Mouse (Mus musculus) limb, embryonic 10.5 days (tissue): ENCODE results near the gene Aqp11. TPM values are rescaled to one million over a fixed set of nuclear protein-coding genes. Genes with fewer than 3 reads are reported as not detected.

ENCODE experiments used
- DNase-seq: peaks from one replicate; pipeline ENCODE4 v3.0.0-alpha.2; 2017; ENCODE audit warnings: low spot score
- H3K27ac ChIP-seq: fragments of 300-500 bp; sonication (generic); 2 replicates; pipeline ENCODE4 v1.5.1; 2016; ENCODE audit warnings: mild to moderate bottlenecking
- H3K27me3 ChIP-seq: fragments of 300-500 bp; sonication (generic); 2 replicates; pipeline ENCODE4 v1.6.1; 2016; ENCODE audit warnings: low read depth, mild to moderate bottlenecking; ENCODE audit not compliant: poor library complexity, severe bottlenecking
- H3K36me3 ChIP-seq: fragments of 300-500 bp; sonication (generic); 2 replicates; pipeline ENCODE4 v1.6.1; 2016; ENCODE audit warnings: mild to moderate bottlenecking, moderate library complexity
- H3K4me1 ChIP-seq: fragments of 300-500 bp; sonication (generic); 2 replicates; pipeline ENCODE4 v1.6.1; 2016
- H3K4me3 ChIP-seq: fragments of 300-500 bp; sonication (generic); 2 replicates; pipeline ENCODE4 v1.5.1; 2016; ENCODE audit warnings: mild to moderate bottlenecking, moderate library complexity
- H3K9me3 ChIP-seq: fragments of 300-500 bp; sonication (generic); replicated peaks from 2 replicates; pipeline ENCODE4 v1.6.1; 2016; ENCODE audit warnings: mild to moderate bottlenecking
- WGBS: fragments of 180-500 bp; shearing (Covaris S2); methylation state at CpG from one replicate; pipeline ENCODE4 v1.1.7; 2016; 5-methylcytosine and 5-hydroxymethylcytosine counted together
- polyA plus RNA-seq: library from polyadenylated mRNA; unstranded; fragments of >200 nt; fragmentation: Nextera tagmentation; extraction: Ambion mirVana; gene quantifications from 2 replicates; pipeline ENCODE4 v1.2.1, GENCODE M21; 2016

Aqp11 gene
- 2.8 and 2.9 TPM in 2 replicates for polyA plus RNA-seq

DNA sequence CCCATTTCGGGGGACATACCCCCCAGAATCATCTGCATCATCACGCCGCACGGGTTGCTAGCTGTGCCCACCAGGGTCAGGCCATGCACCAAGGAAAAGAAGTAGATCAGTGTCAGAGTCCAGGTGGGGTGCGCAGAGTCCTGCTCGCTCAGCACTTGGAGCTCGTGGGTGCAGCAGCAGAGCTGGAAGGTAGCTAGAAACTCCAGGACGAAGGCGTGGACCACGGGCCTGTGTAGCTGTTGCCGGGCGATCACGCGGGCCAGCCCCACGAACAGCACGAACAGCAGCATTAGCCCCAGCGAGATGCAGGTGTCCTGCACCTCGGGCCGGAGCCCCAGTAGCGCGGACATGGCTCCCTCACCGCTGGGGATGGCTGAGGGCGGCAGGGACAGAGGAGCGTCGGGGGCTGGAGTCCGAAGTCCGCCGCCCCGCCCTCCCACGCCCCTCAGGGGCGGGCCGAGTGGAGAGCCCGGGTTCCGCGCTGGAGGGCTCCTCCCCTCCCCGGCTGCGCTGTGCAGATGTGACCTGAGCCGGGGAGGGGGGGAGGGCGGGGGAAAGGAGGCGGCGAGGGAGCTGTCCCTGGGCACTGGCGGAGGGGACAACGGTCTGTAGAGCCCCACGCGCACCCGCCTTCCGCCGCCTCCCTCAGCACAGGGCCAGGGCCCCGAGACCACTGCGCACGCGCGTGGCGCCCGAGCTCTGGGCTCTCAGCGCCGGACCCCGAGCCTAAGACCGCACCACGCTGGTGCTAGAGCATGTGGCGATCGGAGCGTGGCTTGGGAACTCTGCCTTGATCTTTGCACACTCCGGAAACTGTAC, at the start of gene Aqp11:
Gene Aqp11, minus strand, starts transcription at position 652 of the 819 bp plus-strand sequence.
- Histone ChIP-seq H3K9me3 (no peaks in the 10 kb centered on the region), H3K27me3 (peaks cover 14% of the 10 kb centered on the region; the same call in 1 of the 2 replicates), H3K36me3 (no peaks in the 10 kb centered on the region), H3K27ac (peak within 1 kb of the TSS; percentile 82), H3K4me1 (peaks cover 19% of the 10 kb centered on the region), H3K4me3 (peak within 1 kb of the TSS; percentile 57)
- peak; percentile 90 for DNase-seq
- WGBS: under 1% methylated on average over 60 of the region's 64 CpGs

DNA sequence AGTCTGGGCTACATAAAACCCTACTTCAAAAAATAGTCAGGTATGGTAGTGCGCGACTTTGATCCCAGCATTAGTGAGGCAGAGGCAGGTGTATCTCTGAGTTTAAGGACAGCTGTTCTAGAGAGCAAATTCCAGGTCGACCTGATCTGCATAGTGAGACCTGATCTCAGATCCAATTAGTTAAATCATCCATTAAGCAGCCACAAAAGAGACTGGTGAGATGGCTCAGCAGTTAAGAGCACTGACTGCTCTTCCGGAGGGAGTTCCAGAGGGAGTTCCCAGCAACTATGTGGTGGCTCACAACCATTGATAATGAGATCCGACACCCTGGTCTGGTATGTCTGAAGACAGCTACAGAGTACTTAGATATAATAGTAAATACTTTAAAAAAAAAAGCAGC, 45.4 kb upstream of the Aqp11 start:
- H3K27me3 ChIP-seq: 0 out of 2 replicates have a peak, but pooled peaks cover 6% of the 10 kb centered on the region
- H3K9me3 ChIP-seq: no peaks in the 10 kb centered on the region
- H3K4me1 ChIP-seq: peaks cover 7% of the 10 kb centered on the region
- H3K36me3 ChIP-seq: no peaks in the 10 kb centered on the region
- DNase-seq: no peak
- H3K4me3 ChIP-seq: no peak overlapping the region
- WGBS: 68% methylated on average over 5 of the region's 5 CpGs
- no peak overlapping the region for H3K27ac ChIP-seq

GRCm38 (mm10) chr7:97781496-97781895, 43.4 kb upstream of the Aqp11 start:
- no peaks in the 10 kb centered on the region for H3K4me1 ChIP-seq
- no peaks in the 10 kb centered on the region for H3K36me3 ChIP-seq
- 0 out of 2 replicates have a peak, but pooled peaks cover 6% of the 10 kb centered on the region for H3K27me3 ChIP-seq
- 80% methylated on average over 8 of the region's 8 CpGs for WGBS
- H3K4me3 ChIP-seq: no peak overlapping the region
- no peaks in the 10 kb centered on the region for H3K9me3 ChIP-seq
- H3K27ac ChIP-seq: no peak overlapping the region
- DNase-seq: no peak

DNA sequence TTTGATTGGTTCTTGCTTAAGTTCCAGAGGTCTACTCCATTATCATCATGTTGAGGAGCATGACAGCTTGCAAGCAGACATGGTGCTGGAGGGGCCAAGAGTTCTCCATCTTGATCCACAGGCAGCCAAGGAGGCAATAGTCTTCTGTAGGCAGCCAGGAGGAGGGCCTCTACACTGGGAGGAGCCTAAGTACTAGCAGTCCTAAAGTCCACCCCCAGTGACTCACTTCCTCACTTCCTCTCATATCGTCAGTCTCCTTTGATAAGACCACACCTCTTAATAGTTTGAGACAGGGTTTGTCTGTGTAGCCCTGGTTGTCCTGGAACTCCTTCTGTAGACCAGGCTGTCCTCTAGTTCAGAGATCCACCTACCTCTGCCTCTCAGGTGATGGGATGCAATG, 42.7 kb upstream of the Aqp11 start:
- Histone ChIP-seq H3K36me3 (no peaks in the 10 kb centered on the region), H3K4me3 (no peak overlapping the region), H3K27me3 (0 out of 2 replicates have a peak, but pooled peaks cover 5% of the 10 kb centered on the region), H3K27ac (no peak overlapping the region), H3K9me3 (no peaks in the 10 kb centered on the region), H3K4me1 (no peaks in the 10 kb centered on the region)
- WGBS: 83% methylated on average over 1 of the region's 1 CpGs
- DNase-seq: no peak

DNA sequence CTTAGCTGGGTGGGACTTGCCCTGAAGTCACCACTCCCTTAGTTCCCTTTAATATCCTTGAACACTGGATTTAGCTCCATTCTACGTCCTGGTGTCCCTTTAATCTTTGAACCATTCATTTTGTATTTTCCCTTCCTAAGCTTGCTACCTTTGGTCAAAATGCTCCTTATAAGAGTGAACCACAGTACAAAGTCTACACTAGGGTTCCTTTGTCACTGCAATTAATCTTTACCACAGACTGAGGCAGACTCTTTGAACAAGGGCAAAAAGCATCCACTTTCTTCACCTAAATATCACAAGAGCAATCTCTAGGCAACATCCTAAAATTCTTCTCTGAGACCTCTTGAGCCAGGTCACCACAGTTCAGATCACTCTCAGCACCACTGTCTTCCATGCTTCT, 42.1 kb upstream of the Aqp11 start:
- Histone ChIP-seq H3K36me3 (no peaks in the 10 kb centered on the region), H3K9me3 (no peaks in the 10 kb centered on the region), H3K4me3 (no peak overlapping the region), H3K27ac (no peak overlapping the region), H3K4me1 (no peaks in the 10 kb centered on the region), H3K27me3 (no peaks in the 10 kb centered on the region)
- no peak for DNase-seq
- WGBS: 90% methylated on average over 1 of the region's 1 CpGs

- H3K4me3 ChIP-seq: no peak overlapping the region
- DNase-seq: no peak
- H3K27ac ChIP-seq: no peak overlapping the region
- H3K4me1 ChIP-seq: no peaks in the 10 kb centered on the region
- no peaks in the 10 kb centered on the region for H3K9me3 ChIP-seq
- no peaks in the 10 kb centered on the region for H3K27me3 ChIP-seq
- 89% methylated on average over 4 of the region's 4 CpGs for WGBS
- H3K36me3 ChIP-seq: no peaks in the 10 kb centered on the region
Observed at GRCm38 (mm10) chr7:97777191-97777590, 39.1 kb upstream of the Aqp11 start.

DNA sequence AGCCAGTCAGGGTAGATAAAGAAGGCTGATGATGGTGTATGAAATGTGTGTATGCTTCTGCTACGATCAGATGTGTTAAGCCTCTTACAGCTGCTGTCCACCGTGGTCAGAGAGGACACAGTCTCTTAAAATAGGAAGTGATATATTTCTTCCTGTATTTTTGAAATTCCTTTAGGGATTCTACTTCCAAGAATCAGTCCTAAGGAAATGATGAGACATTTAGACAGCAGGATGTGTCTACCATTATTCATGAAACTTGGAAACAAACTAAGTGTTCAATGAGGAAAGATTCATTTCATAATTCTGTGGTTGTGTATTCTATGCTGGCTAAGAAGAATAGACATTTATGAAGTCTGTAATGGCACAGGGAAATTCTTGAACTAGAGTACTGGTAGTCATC, 37.8 kb upstream of the Aqp11 start:
- Histone ChIP-seq H3K27me3 (no peaks in the 10 kb centered on the region), H3K4me3 (no peak overlapping the region), H3K4me1 (no peaks in the 10 kb centered on the region), H3K9me3 (no peaks in the 10 kb centered on the region), H3K27ac (no peak overlapping the region), H3K36me3 (no peaks in the 10 kb centered on the region)
- WGBS: 90% methylated on average over 2 of the region's 2 CpGs
- DNase-seq: no peak

- no peaks in the 10 kb centered on the region for H3K27me3 ChIP-seq
- WGBS: 71% methylated on average over 3 of the region's 3 CpGs
- H3K27ac ChIP-seq: no peak overlapping the region
- no peaks in the 10 kb centered on the region for H3K4me1 ChIP-seq
- DNase-seq: no peak
- H3K9me3 ChIP-seq: no peaks in the 10 kb centered on the region
- H3K4me3 ChIP-seq: no peak overlapping the region
- H3K36me3 ChIP-seq: no peaks in the 10 kb centered on the region
Observed at GRCm38 (mm10) chr7:97775380-97775779, 37.3 kb upstream of the Aqp11 start.

DNA sequence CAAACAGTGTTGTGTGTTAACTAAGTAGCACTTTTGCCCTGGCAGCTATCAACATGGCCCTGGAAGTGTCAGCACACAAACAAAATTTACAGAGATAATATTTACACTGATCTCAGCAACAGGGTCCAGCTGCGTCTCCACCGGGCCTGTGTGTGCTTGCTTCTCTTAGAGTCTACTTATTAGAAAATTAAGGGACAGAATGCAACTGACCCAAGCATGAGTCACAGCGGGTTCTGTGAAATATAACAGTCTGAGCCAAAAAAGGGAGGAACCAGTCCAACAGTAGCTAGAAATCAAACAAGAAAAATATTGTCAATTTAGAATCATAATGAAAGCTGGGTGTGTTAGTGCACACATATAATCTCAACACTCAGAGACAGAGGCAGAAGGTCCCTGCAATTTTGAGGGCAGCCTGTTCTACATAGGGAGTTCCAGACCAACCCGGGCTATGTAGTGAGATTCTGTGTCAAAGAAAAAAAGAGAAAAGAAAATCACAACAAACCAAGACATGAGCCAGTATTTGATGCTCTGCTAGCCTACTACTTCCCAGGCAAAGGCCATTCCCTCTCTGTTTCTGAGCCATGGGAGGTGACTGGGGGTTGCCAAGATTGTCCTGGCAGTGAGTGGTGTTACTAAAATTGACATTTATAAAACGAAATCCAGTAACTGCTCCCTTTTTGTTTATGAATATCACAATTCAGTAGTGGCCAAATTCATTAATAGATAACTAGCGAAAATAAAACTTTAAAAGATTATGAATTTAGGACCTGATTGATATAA, 32.9 kb upstream of the Aqp11 start:
- Histone ChIP-seq H3K9me3 (no peaks in the 10 kb centered on the region), H3K36me3 (no peaks in the 10 kb centered on the region), H3K27me3 (no peaks in the 10 kb centered on the region), H3K27ac (no peak overlapping the region), H3K4me3 (no peak overlapping the region), H3K4me1 (no peaks in the 10 kb centered on the region)
- WGBS: 90% methylated on average over 6 of the region's 6 CpGs
- DNase-seq: no peak

GRCm38 (mm10) chr7:97769020-97769419, 30.9 kb upstream of the Aqp11 start:
- no peak overlapping the region for H3K27ac ChIP-seq
- no peaks in the 10 kb centered on the region for H3K9me3 ChIP-seq
- DNase-seq: no peak
- no peak overlapping the region for H3K4me3 ChIP-seq
- no peaks in the 10 kb centered on the region for H3K27me3 ChIP-seq
- no peaks in the 10 kb centered on the region for H3K4me1 ChIP-seq
- H3K36me3 ChIP-seq: no peaks in the 10 kb centered on the region
- 84% methylated on average over 4 of the region's 4 CpGs for WGBS

DNA sequence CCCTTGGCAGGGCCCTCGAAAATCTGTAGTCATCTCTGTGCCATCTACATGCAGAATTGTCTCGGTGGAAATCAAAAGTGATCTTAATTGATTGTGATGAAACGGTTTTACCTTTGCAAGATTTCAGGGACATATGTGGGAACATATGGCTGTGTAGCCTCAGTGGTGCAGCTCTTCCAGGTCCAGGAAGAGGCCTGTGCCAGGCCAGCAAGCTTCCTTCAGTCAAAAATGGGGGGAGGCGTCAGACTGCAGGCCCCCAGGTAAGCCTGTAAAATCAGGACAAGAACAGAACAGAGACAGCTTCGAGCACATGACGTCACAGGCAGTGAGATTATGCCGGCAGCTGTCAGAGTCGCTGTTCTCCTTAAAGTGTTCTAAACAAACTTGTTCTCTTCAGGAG, 29.8 kb upstream of the Aqp11 start:
- H3K27me3 ChIP-seq: no peaks in the 10 kb centered on the region

GRCm38 (mm10) chr7:97766406-97767166, 28.5 kb upstream of the Aqp11 start:
- 77% methylated on average over 9 of the region's 9 CpGs for WGBS
- Histone ChIP-seq H3K27ac (no peak overlapping the region), H3K36me3 (no peaks in the 10 kb centered on the region), H3K27me3 (no peaks in the 10 kb centered on the region), H3K9me3 (no peaks in the 10 kb centered on the region), H3K4me3 (no peak overlapping the region), H3K4me1 (no peaks in the 10 kb centered on the region)
- DNase-seq: no peak

More for the DNA sequence above, 29.8 kb upstream of the Aqp11 start:
- Histone ChIP-seq H3K36me3 (no peaks in the 10 kb centered on the region), H3K4me3 (no peak overlapping the region), H3K27ac (no peak overlapping the region), H3K9me3 (no peaks in the 10 kb centered on the region), H3K4me1 (no peaks in the 10 kb centered on the region)
- WGBS: 88% methylated on average over 8 of the region's 8 CpGs
- no peak for DNase-seq
